Mouse (Mus musculus) urinary bladder, adult 2 months (tissue): ENCODE results near the gene Scn3b. TPM values are rescaled to one million over a fixed set of nuclear protein-coding genes. Genes with fewer than 3 reads are reported as not detected.

Experiments
- DNase-seq: peaks from one replicate; pipeline ENCODE4 v3.0.0; 2022; ENCODE audit warnings: low spot score
- polyA plus RNA-seq: library from polyadenylated mRNA; depleted of rRNA; stranded (reverse); fragments of >200 nt; gene quantifications from 2 replicates; pipeline ENCODE4 v1.2.3, GENCODE M21; 2012; rRNA removed

Scn3b gene
- polyA plus RNA-seq: 1.4 and 2.0 TPM in 2 replicates

DNA sequence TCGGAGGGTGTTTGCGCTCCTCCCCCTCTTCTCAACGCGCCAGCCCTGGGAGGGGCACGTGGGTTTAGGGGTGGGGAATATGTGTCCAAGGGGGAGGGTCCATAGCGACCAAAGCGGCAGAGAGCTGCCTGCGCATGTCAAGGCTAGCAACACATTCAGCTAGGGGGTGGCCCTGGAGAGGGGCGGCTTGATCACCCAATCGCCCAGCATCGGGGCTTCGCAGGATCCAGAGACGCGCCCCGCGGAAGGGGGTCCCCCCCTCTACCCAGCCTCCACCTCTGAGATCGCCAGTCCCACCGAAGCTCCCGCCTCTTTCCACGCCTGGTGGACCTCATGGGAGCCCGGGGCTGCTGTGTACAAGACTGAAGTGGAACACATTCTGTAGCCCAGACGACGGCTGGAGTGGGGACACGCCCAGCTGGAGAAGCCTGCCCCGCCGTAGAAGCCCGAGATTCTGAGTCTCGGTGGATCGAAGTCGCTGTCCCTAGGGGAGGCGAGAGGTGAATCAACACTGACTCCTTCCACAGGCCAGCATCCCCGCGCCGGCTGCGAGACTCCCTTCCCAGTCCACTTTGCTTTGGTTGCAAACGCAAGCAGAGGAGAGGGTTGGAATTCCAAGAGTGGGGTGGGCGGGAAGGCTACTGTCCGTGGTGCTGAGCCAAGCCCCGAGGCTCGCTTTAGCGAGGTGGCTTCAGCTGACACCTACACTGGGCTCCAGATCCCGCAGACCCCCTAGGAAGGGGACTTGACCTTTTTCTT, at the start of gene Scn3b:
Gene Scn3b (plus strand): TSS at position 115 of the 759 bp plus-strand sequence.
- no peak for DNase-seq

DNA sequence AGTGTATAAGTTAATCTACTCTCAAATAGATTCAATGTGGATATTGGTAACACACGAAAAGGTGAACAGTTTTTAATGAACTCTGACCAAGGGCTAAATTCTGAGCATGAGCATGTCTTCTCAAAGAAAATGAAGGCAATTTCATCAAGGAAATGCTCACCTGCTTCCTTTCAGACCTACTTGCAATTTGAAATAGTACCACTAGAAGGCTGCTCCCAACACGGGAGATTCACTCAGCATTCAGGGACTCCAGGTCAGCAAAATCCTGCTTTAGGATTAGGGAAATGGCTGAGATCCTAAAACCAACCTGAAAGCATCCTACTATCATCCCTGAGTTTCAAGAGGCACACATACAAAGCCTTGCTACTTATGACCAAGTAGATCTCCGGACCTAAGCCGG, 44.7 kb upstream of the Scn3b start:
- no peak for DNase-seq

DNA sequence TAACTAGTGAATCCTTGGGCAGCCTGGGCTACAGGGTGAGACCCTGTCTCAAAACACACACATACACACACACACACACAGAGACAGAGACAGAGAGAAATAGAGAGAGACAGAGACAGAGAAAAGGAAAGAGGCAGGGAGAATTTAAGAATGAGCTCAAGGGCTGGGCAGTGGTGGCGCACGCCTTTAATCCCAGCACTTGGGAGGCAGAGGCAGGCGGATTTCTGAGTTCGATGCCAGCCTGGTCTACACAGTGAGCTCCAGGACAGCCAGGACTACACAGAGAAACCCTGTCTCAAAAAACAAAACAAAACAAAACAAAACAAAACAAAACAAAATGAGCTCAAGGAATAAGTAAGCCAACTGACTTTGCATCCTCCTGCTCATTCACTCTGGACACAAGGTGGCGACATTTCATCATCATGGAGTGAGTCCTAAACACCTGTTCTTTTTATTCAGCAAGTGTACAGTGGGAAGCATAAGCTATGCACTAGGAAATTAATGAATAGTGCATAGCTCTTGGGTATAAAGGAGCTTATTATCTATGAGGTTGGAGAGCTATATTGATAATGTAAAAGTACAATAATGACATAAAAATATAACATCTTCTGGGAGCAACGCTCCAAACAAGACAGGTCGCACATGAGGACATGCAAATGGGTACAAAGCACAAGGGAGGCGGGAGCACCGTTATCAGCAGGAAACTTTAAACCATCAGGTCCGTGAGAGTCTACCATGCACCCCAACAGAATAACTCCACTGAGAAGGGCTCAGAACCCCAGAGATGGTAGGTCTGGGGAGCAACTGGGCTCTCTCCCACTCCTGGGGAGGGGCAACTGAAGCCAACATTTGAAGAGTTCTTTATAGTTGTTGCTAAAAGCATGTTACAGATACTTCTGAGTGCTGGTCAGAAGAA, 40.9 kb upstream of the Scn3b start:
- DNase-seq: no peak

DNA sequence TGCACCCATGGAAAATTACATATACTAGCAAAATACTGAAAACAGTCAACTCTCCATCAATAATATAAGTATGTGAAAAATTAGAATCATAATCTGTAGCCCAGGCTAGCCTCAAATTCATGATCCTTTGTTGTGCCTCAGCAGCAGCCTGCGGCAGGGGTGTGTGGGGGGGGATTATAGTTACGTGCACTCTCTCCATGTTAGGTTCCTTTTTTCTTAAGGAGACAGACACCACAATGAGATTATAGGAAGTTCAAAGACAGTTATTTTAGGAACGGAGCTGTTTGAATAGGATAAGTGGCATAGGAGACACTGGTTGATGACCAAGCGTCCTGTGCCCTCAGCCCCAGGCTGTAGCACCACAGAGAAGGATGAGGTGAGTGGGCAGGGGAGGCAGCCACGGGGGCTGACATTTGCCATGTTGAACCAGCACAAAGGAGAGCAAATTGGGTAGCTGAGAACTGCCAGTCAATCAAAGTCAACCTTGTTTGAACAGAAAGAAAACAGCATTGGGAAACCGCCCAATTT, 40.1 kb upstream of the Scn3b start:
- DNase-seq: no peak

DNA sequence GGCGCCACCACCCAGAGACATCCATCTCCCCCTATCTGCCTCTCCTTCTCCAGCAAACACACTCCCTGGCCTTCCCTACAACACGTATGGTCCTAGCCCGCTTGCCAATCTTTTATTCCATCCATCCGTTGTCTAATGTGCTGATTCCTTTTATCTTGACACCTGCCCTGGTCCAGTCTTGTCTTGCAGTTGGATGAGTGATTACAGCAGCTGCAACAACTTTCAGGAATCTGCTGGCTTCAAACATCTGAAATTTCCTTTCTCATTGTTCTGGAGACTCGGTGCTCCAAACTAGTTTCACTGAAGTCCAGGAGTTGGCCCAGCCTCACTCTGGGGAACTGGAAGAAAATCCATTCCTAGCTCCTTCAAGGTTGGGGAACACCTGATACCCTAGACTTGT, 39.5 kb upstream of the Scn3b start:
- no peak for DNase-seq

DNA sequence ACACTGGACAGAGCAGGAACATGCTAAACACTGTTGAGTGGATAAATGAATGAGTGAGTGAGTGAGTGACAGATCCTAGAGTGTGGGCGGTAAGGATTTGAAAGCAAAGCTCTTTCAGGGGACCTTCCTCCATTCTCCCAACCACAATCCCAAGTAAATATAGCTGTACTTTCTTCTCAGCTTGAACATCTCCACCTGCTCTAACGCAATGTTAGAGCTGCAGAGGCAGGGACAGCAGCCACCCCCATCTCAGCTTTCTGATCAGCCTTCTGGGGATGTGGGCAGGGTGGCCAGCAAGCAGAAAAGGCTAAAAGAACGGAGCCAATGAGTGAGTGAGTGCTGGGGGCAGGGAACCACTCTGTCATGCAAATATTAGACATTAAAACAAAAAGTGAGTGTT, 38.0 kb upstream of the Scn3b start:
- no peak for DNase-seq

DNA sequence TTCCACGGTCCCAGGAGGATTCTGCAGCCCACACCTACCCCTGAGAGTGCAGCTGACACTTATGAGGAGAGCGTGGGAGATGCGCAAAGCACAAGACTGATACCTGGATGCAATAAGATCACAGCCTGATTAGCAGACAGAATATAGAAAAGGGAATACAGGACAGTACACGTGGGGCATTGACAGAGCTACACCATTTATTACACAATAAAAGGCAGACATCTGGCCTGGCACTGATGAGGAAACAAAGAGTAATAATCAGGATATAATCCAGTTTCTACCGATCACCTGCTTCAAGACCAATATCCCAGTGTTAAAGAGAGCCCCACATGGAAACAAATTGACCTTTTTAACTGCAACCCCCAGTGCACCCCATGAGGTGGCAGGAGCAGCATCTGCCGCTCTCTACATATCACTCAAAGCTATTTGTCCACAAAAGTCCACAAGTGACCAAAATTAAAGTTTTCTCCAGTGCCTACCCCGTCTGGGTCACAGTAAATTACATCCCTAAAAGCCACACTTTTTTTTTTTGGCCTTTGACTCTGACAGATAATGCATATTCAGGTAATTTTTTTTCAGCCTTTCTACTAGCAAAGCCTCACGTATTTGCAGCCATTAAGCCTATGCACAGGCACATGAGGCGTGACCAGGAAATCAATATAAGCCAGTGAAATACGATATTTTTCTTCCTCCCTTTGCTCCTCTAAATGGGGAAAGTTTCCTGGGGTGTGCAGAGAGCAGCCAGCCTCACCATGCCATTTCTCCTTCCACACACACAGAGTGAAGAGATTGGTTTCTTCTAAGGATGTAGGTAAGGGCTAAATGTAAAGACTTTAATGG, 34.6 kb upstream of the Scn3b start:
- DNase-seq: no peak

DNA sequence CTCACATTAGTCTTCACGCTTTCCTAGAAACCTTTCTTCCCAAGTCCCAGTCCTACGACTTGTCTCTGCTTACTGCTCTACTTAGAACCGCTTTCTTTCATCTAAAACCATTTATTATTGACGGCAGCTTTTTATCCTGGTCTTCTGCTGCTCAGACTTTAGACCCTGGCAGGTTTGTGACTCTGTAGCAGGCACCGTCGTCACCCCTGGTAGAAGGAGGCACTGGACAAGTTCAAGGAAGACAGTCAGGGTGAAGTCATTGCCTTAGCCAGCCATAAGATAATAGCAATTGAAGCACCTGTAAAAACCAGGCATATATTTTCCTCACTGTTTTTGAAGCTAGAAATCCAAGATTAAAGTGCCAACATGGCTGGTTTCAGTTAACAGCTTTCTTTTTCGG, 33.8 kb upstream of the Scn3b start:
- no peak for DNase-seq

DNA sequence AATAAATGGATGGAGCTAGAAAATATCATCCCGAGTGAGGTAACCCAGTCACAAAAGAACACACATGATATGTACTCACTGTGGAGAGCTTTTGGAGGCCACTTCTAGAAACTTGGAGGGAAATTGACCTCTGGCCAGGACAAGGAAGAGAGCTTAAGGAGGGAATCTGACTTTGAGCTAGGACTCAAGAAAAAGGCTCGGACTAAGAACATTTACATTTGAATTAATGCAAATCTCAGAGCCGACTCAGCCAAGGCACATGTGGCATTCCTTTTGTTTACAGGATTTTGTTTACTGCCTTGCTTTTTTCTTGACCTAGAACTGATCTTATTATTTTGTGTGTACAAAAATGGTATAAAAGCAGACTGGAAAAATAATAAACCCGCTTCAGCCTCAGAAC, 29.3 kb upstream of the Scn3b start:
- DNase-seq: no peak

DNA sequence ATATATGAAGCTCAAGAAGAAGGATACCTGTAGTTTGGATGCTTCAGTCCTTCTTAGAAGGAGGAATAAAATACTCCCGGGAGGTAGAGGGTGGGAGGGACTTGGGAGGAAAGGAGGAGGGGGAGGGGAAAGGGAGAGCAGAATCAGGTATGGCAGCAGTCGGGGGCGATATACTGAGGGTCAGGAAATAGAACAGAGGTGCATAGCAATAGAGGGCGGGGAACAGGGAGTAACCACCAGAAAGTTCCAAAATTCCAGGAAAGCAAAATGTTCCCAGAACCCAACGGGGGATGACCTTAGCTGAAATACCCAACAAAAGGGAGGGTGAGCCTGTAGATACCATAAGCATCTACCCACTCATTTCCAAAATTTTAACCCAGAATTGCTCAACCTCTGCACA, 28.7 kb upstream of the Scn3b start:
- no peak for DNase-seq

DNA sequence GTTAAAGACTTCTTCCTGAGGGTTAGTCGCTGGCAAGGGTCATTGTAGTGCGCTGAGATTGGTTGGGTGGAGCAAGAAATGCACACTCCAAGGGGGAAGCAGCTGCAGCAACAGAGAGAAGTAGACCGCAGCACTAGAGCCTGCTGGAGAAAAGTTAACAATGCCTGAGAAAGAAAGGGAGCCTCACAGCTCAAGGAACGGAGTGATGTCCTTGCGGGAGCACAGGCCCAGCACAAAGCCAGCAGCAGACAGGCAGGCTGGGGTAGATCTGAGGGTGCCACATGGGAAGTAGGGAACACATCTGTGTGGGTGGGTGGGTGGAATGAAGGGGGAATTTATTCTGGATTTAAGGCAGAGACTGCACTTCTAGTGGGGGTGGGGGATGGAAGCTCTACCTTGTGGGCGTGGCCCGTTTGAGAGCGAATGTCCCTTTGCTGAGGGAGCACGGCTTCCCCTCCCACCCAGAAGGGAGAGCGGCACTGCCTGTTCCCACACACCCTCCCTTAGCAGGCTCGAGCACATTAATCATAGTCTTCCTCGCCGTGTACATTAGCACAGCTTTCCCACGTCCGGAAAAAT, 27.7 kb upstream of the Scn3b start:
- DNase-seq: no peak

DNA sequence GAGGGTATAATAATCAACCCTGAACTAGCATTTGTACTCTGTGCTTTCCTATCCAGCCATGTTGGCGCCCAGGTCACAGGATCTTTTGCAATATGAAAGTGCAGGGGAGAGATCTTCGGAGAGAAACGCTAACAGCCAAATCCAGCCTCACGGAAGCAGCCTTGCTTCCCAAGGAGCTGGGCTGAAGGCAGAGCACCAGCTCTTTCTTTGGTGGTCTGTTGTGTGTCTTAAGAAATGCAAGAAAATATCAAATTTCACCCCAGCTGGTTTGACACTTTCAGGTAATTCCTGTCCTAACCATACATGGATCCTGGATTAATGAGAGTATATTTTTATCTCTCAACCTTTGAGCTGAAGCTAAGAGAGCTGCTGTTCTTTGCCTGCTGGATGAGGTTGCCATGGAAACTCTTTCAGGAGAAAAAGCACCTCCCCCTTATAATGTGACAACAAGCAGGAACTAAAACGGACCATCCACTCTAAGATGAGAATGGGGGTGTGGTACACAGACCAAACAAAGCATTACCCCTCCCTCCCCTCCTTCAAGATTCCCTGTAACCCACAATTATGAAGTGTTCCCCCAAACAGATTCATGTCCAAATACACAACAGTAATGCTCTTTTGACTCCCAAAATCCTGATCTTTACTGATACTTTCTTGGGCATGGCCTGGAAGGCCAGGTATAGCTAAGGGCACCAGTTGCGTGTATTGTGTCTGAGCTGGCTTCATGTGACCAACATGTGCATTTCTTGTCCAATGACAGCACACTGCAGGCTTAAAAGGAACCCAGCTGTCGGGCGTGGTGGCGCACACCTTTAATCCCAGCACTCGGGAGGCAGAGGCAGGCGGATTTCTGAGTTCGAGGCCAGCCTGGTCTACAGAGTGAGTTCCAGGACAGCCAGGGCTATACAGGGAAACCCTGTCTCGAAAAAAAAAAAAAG, 26.8 kb upstream of the Scn3b start:
- DNase-seq: no peak

DNA sequence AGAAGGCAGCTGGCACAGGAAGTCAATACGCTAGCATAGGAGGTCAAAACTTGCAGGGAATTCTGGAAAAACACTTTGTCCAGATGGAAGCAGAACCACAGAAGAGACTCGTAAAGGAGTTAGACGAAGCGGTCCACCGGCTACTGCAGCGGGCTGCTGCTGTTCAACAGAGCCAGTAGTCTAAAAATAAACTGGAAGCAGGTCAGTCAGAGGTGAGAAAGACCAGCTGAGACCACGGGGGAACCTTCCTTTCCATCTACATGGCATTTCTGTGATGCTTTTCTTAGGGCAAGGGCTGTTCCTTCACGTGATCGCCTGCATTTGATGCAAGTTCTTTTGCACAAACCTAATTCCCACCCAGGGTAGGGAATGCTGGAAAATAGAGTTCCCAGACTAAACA, 23.6 kb upstream of the Scn3b start:
- no peak for DNase-seq

DNA sequence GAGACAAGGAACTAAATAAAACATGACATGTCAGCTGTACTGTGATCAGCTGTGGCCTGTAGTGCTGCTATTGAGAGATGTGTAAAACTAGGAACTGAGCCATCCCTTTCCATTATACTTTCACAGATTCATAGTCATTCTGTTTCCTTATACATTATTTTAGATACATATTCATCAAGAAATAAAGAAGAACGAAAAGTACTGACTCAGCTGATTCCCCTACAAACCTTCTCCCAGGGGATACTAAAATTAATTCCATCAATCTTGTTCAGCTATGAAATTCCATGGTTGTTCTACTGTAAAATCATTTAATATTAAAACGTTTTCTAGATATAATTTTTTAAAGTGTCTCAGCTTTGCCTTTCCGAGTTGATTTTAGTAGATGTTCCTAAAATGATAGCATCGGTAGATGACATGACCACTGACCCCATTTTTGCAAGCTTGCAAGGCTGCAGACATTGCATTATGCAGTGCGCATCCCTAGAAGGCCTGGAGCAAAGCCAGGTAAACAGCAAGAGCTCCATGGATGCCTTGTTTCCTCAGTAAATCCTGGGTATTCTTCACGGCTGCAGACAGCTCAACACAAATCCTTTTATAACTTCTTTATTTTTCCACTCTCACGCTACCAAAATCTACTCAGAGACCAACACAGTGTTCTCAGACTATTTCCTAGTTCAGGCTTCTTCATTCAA, 22.9 kb upstream of the Scn3b start:
- no peak for DNase-seq

DNA sequence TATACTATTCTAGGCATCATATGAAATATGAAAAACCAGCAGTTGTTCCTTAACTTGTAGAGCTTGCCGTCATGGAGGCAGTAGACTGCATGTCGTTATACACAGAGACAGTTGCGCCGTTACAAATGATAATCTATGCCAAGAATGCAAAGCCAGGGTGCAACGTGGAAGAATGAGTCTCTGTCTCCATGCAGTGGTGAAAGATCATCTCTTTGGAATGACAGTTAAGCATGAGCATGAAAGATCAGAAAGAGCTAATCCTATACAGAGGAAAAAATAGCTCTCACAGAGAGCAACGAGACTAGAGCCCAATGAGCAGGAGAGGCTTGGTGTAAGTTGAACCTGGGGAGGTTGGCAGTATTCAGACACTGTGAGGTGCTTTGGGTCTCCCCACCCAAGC, 22.3 kb upstream of the Scn3b start:
- no peak for DNase-seq

DNA sequence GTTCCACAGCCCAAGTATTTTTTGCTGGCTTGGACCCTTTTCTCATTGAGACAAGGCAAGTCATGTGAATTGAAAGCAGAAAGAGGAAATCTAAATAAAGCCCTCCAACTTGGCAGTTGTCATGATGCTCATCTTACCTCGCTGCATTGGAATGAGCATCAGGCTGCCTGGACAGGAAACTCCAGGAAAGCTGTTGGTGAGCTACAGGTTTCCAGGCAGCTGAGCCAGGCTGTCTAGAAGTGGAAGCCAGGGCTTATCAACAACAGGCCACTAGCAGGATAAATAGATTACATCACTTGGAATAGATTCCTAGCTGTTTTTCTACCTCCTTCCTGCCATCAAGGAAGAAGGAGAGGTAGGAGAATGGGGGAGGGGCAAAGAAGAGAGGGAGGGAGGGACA, 19.9 kb upstream of the Scn3b start:
- DNase-seq: no peak

DNA sequence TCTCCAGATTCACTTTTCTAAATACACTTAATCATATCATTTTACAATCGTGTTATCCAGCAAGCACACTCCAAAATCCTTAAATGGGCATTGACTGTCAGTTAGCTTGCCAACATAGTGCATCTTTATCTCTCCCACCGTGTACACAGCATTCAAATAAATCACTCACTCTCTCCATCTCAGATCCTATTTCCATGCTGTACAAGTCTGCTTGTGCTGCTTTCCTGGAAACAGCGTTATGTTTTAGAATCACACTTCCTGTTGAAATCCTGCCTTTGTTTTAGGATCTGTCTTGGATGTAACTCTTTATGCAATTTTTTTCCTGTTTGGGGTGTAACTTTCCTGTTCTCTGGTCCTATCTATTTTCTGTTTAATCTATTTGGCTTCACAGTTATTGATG, 16.6 kb upstream of the Scn3b start:
- DNase-seq: no peak

DNA sequence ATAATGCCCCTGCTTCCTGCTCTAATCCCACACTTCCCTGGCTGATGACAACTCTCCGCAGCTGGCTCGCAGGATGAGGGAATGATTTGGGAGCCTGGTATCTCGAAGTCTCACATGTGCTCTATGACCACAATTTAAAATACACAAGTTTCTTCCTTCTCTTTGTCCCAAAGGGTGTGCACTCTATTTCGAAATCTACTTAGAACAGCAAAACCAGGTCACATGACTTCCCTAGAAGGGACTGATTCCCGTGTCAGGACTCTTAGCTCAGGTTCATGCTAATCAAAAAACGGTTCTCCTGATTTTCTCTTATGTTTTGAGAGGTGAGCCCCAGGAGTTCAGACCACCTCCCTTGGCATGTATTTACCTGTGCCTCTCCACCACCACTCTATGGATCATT, 5.1 kb upstream of the Scn3b start:
- no peak for DNase-seq

DNA sequence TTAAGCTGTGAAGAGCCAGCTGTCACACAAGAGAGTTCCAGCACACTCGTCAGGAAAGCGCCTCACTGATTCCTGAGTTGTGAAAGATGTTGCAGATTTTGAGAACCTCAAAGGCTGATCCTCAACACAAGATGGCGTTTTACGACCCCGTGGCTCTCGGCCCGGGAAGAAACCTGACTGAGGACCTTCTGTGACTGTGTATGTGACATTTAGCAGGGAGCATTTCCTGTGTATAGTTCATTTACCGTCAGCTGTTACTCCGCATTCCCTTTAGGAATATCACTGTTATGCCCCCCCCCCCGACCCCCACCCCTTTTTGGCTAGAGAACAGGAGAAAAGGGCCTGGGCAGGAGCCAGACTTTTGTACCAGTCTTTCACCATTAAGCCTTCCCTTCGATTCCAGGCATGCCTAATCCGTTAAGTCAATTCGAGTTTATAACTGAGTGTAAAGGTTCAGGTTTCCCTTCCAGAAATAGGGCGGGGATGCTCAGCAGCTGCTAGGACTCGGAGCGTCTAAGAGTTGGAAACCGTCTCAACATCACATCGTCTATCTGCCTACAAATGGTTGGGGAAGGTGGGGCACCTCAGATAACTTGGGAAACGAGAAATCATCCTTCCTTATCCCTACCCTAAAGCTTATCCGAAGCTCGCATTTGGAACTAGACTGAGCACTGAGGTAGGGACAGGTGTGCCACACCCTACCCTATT, 823 bp upstream of the Scn3b start:
- DNase-seq: no peak
